Mouse (Mus musculus): ENCODE results near the gene Gm17545.

- TF ChIP-seq CTCF (IDR thresholded peaks at IDR 0.05) (no peak), EP300 (IDR thresholded peaks at IDR 0.05) (no peak)
Observed at GRCm38 (mm10) chr9:22469643-22470042, 15.6 kb downstream of the Gm17545 start, which contains the start of gene Rp9.

Measured in lung, postnatal 0 days (tissue).